Mouse (Mus musculus): ENCODE results near the gene Dazap1.

DNA sequence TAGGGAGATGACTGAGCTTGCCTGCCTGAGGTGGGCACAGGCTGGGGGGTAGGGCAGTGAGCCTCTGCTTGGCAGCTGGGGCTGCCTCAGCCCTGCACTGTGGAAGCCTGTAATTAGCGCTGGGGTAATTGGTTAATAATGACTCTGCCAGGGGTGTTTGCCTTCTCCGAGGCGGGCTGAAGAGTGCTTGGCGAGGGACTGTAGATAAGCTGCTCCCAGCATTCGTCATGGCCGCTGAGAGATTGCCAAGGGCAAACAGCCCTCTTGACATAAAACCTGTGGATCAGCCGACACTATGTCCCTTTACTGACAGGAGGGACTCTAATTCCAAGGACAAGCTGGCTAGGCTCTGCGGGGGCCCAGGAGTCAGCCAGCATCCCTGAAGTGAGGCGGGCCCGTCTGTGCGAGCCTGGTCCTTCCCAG lies 55.1 kb downstream of the Dazap1 start:
- TF ChIP-seq EP300 (IDR thresholded peaks at IDR 0.05; ENCODE audit: low read depth) (no peak), CTCF (IDR thresholded peaks at IDR 0.05; ENCODE audit: low read depth) (no peak)
